Mouse (Mus musculus) lung, postnatal 25 days (tissue): ENCODE measurements around the gene Eps8l2.
"Not testable (repeated sequence)": the region's sequence is repeated elsewhere in the genome, so short reads cannot be mapped to it uniquely, and the experiment has no call there.

ENCODE experiments used
- DNase-seq: peaks from one replicate; pipeline ENCODE4 v3.0.0; 2022; ENCODE audit warnings: low spot score

The Eps8l2 gene

DNA sequence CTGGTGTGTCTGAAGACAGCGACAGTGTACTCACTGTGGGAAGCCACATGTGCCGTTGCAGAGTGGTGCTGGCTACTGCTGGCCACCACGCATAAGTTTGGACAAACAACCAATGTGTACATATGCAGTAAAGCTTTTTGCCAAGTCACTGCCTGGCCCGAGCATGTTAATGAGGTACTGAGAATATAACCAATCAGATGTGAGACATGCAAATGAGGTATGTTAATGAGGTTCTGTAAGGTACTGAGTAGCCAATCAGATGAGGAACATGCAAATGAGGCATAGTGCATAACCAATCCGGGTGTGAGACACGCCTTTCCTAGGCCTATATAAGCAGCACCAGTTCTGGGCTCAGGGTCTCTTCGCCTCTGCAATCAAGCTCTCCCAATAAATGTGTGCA lies 69.0 kb downstream of the Eps8l2 start:
- not testable (repeated sequence) for DNase-seq

- peak; percentile 88 for DNase-seq
Measured at GRCm38 (mm10) chr7:141408833-141409232, 70.2 kb downstream of the Eps8l2 start.

- no peak for DNase-seq
Measured at GRCm38 (mm10) chr7:141410631-141411030, 72.0 kb downstream of the Eps8l2 start.

- DNase-seq: no peak
Measured at GRCm38 (mm10) chr7:141411667-141412066, 73.0 kb downstream of the Eps8l2 start.
